Mouse (Mus musculus) kidney, adult 2 months (tissue): ENCODE data around the gene Tub.

ENCODE experiments used
- CTCF ChIP-seq: fragments of 200-500 bp; conservative IDR thresholded peaks from 2 replicates; pipeline ENCODE4 v1.5.1; 2011; ENCODE audit warnings: low read depth, mild to moderate bottlenecking, control low read depth, low read length, moderate library complexity, mixed read lengths; ENCODE audit not compliant: insufficient read depth, insufficient read length
- POLR2A ChIP-seq: fragments of 200-500 bp; IDR thresholded peaks from one replicate; pipeline ENCODE4 v1.6.1; 2011; ENCODE audit warnings: low read depth, low read length, control low read depth

GRCm38 (mm10) chr7:108944002-108944401 lies 6.1 kb upstream of the Tub start:
- TF ChIP-seq POLR2A = no peak
- TF ChIP-seq CTCF = peak; percentile 45
